Mouse (Mus musculus) lung, postnatal 0 days (tissue): ENCODE data around the gene 6820408C15Rik.

Experiments
- CTCF ChIP-seq: IDR thresholded peaks from 2 replicates; pipeline ENCODE4 v1.5.1; 2016; ENCODE audit warnings: antibody characterized with exemption, mild to moderate bottlenecking
- EP300 ChIP-seq: IDR thresholded peaks from 2 replicates; pipeline ENCODE4 v1.6.1; 2016; ENCODE audit warnings: antibody characterized with exemption, mild to moderate bottlenecking, control low read depth

- TF ChIP-seq CTCF (no peak), EP300 (no peak)
Observed at GRCm38 (mm10) chr2:152476763-152477162, 61.4 kb downstream of the 6820408C15Rik start, which contains the start of gene Defb20.
